Mouse (Mus musculus) megakaryocyte, embryonic 14.5 days (primary cell): ENCODE data around the gene Acot4.

Source experiments
- FLI1 ChIP-seq: IDR thresholded peaks from 2 replicates; pipeline ENCODE4 v1.6.1; 2012; ENCODE audit warnings: low read length, inconsistent platforms, mixed read lengths
- GATA1 ChIP-seq: IDR thresholded peaks from 3 replicates; pipeline ENCODE4 v1.6.1; 2012; ENCODE audit warnings: mixed read lengths, low read length, inconsistent platforms, borderline replicate concordance

GRCm38 (mm10) chr12:84042248-84042647 lies 4.1 kb downstream of the Acot4 start:
- TF ChIP-seq GATA1 = no peak
- no peak for TF ChIP-seq FLI1
